Mouse (Mus musculus) gastrocnemius, postnatal 4 days (tissue): ENCODE measurements around the gene Lrrc45. TPM values are rescaled to one million over a fixed set of nuclear protein-coding genes. Genes with fewer than 3 reads are reported as not detected.
"Not testable (repeated sequence)": the region's sequence is repeated elsewhere in the genome, so short reads cannot be mapped to it uniquely, and the experiment has no call there.

ENCODE experiments used
- DNase-seq, 2 experiments: peaks; one replicate each; pipeline ENCODE4 v3.0.0; 2021 to 2022; ENCODE audit warnings: low spot score in 2 of 2, mixed read lengths in 2 of 2
- total RNA-seq, 2 experiments: library from RNA; stranded (reverse); gene quantifications; 2 replicates each; pipeline ENCODE4 v1.2.3; 2021

Gene Lrrc45
- total RNA-seq, 2 experiments from 2014 or later = 16.0 to 21.0 TPM

GRCm38 (mm10) chr11:120726243-120727168, 12.8 kb downstream of the Lrrc45 start:
- no peak for DNase-seq

- peak; percentile 56 to 80 for DNase-seq
Observed at GRCm38 (mm10) chr11:120727169-120727527, 13.4 kb downstream of the Lrrc45 start, which contains the start of gene Dcxr. Gene Dcxr, minus strand, starts transcription at chr11:120727281.

GRCm38 (mm10) chr11:120727564-120727963, 13.8 kb downstream of the Lrrc45 start:
- no peak for DNase-seq

GRCm38 (mm10) chr11:120728530-120729240, 15.0 kb downstream of the Lrrc45 start:
- DNase-seq = no peak

- DNase-seq = not testable (repeated sequence)
Observed at GRCm38 (mm10) chr11:120729432-120730050, 15.8 kb downstream of the Lrrc45 start.

GRCm38 (mm10) chr11:120730331-120730870, 16.7 kb downstream of the Lrrc45 start:
- DNase-seq = no peak

GRCm38 (mm10) chr11:120731395-120731794, 17.7 kb downstream of the Lrrc45 start:
- DNase-seq = no peak

- DNase-seq = no peak
Observed at GRCm38 (mm10) chr11:120731858-120732680, 18.3 kb downstream of the Lrrc45 start, which contains the start of gene Cbr2. Gene Cbr2, minus strand, starts transcription at chr11:120732114.

- no peak for DNase-seq
Observed at GRCm38 (mm10) chr11:120733521-120733920, 19.8 kb downstream of the Lrrc45 start.

GRCm38 (mm10) chr11:120736424-120736823, 22.7 kb downstream of the Lrrc45 start:
- DNase-seq = no peak

GRCm38 (mm10) chr11:120740981-120741380, 27.3 kb downstream of the Lrrc45 start:
- no peak for DNase-seq

- DNase-seq = no peak
Observed at GRCm38 (mm10) chr11:120744121-120744701, 30.5 kb downstream of the Lrrc45 start.

- no peak for DNase-seq
Observed at GRCm38 (mm10) chr11:120747974-120748373, 34.2 kb downstream of the Lrrc45 start.

- DNase-seq = no peak
Observed at GRCm38 (mm10) chr11:120749430-120749829, 35.7 kb downstream of the Lrrc45 start.

- DNase-seq = no peak
Observed at GRCm38 (mm10) chr11:120751606-120752005, 37.9 kb downstream of the Lrrc45 start.

GRCm38 (mm10) chr11:120760236-120760635, 46.5 kb downstream of the Lrrc45 start:
- no peak for DNase-seq

- DNase-seq = no peak
Observed at GRCm38 (mm10) chr11:120761811-120762671, 48.3 kb downstream of the Lrrc45 start.

- DNase-seq = not testable (repeated sequence)
Observed at GRCm38 (mm10) chr11:120762672-120763041, 48.9 kb downstream of the Lrrc45 start, which contains the start of gene Hmga1b. Gene Hmga1b, plus strand, starts transcription at chr11:120762794.
